Mouse (Mus musculus) kidney, embryonic 15.5 days (tissue): ENCODE data around the gene Dolpp1. TPM values are rescaled to one million over a fixed set of nuclear protein-coding genes. Genes with fewer than 3 reads are reported as not detected.

Source experiments
- ATAC-seq: fragments of 200-750 bp; cut with Nextera tagmentation; replicated peaks from 2 replicates; pipeline ENCODE4 v1.8.0; 2017; ENCODE audit warnings: moderate TSS enrichment; ENCODE audit not compliant: low FRiP score
- H3K27ac ChIP-seq: fragments of 300-500 bp; sonication (generic); 2 replicates; pipeline ENCODE4 v1.5.1; 2015; ENCODE audit warnings: mild to moderate bottlenecking, inconsistent platforms
- H3K27me3 ChIP-seq: fragments of 300-500 bp; sonication (generic); 2 replicates; pipeline ENCODE4 v1.6.1; 2015; ENCODE audit warnings: inconsistent platforms
- H3K36me3 ChIP-seq: fragments of 300-500 bp; sonication (generic); 2 replicates; pipeline ENCODE4 v1.6.1; 2015; ENCODE audit warnings: inconsistent platforms
- H3K4me1 ChIP-seq: fragments of 300-500 bp; sonication (generic); 2 replicates; pipeline ENCODE4 v1.6.1; 2015; ENCODE audit warnings: inconsistent platforms
- H3K4me2 ChIP-seq: fragments of 300-500 bp; sonication (generic); 2 replicates; pipeline ENCODE4 v1.6.1; 2015; ENCODE audit warnings: moderate library complexity, mild to moderate bottlenecking, inconsistent platforms
- H3K4me3 ChIP-seq: fragments of 300-500 bp; sonication (generic); replicated peaks from 2 replicates; pipeline ENCODE4 v1.5.1; 2015; ENCODE audit warnings: mild to moderate bottlenecking, inconsistent platforms
- H3K9ac ChIP-seq: fragments of 300-500 bp; sonication (generic); 2 replicates; pipeline ENCODE4 v1.6.1; 2015; ENCODE audit warnings: mild to moderate bottlenecking, inconsistent platforms
- H3K9me3 ChIP-seq: fragments of 300-500 bp; sonication (generic); replicated peaks from 2 replicates; pipeline ENCODE4 v1.6.1; 2016; ENCODE audit warnings: inconsistent platforms
- WGBS: fragments of 180-500 bp; shearing (Covaris S2); methylation state at CpG from one replicate; pipeline ENCODE4 v1.1.7; 2015; ENCODE audit warnings: mixed read lengths; 5-methylcytosine and 5-hydroxymethylcytosine counted together
- polyA plus RNA-seq: library from polyadenylated mRNA; unstranded; fragments of >200 nt; fragmentation: Nextera tagmentation; extraction: Ambion mirVana; gene quantifications from 2 replicates; pipeline ENCODE4 v1.2.1, GENCODE M21; 2015

Dolpp1 gene
- 36.9 and 37.7 TPM in 2 replicates for polyA plus RNA-seq

DNA sequence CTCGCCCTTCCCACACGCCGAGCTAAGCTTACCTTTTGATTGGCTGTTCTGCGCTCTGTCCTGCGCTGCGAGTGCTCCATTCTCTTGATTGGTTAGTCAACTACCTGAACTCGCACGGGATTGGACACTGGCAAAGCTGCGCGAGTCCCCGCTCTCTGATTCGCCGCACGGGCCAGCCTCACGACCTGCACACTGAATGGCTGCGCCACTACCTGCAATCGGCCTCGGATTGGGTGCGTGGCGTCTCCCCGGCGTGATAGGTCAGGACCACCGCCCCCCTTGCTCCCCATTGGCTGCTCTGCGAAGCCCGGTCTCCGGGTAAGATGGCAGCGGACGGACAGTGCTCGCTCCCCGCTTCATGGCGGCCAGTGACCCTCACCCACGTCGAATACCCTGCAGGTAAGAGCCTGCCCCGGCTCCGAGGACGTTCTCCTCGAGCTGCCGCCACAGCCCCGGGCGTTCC is at the start of gene Dolpp1:
Gene Dolpp1 (plus strand): TSS at position 141 of the 463 bp plus-strand sequence.
- Histone ChIP-seq H3K36me3 (peaks cover 18% of the 10 kb centered on the region), H3K27ac (peak within 1 kb of the TSS; percentile 91), H3K4me1 (peaks cover 30% of the 10 kb centered on the region), H3K4me2 (peak within 1 kb of the TSS; percentile 93), H3K27me3 (no peaks in the 10 kb centered on the region), H3K9ac (peak within 1 kb of the TSS; percentile 61), H3K4me3 (peak within 1 kb of the TSS; percentile 73), H3K9me3 (no peaks in the 10 kb centered on the region)
- ATAC-seq, result peak; percentile 97
- WGBS, result under 1% methylated on average over 40 of the region's 40 CpGs

DNA sequence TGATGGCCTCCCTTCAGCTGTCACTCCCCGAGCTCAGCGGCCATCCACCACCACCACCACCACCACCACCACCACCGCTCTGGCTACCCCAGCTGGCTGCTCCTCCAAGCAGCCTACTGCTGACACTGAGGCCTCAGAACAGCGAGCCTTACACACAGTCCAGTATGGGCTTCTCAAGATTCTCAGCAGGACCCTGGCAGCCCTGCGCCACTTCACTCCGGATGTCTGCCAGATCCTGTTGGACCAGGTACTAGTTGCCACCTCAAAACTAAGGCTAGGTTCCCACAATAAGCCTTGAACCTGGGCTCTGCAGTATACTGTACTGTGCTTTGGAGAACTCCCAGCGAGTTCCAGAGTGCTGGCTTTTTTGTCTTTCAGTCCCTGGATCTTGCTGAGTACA is 49.5 kb upstream of the Dolpp1 start:
- 91% methylated on average over 7 of the region's 7 CpGs for WGBS
- no peak overlapping the region for H3K4me2 ChIP-seq
- H3K4me1 ChIP-seq, result no peaks in the 10 kb centered on the region
- H3K9ac ChIP-seq, result no peak overlapping the region
- no peaks in the 10 kb centered on the region for H3K27me3 ChIP-seq
- ATAC-seq, result no peak
- H3K27ac ChIP-seq, result no peak overlapping the region
- H3K36me3 ChIP-seq, result peaks cover 100% of the 10 kb centered on the region
- no peak overlapping the region for H3K4me3 ChIP-seq
- H3K9me3 ChIP-seq, result no peaks in the 10 kb centered on the region

DNA sequence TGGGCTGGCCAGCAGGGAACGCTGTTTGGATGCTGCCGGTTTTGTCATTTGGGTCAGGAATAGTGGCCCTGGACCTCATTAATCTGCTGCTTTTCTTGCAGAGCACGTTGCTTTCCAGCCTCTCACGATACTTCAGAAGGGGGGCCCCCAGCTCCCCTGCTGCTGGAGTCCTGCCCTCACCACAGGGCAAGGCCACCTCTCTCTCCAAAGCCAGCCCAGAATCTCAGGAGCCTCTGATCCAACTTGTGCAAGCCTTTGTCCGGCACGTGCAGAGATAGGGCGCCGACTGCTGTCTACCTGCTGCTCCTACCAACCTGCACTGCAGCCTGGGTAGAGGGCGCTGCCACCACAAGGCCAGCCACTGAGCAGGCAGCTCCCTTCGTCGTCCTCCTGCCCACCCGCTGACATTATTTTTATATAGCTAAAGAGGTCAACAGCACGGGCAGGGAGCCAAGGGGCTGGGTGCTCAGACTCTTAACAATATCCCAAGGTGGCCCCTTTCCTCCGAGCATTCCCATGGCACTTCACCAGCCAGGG is 48.4 kb upstream of the Dolpp1 start:
- Histone ChIP-seq H3K9me3 (no peaks in the 10 kb centered on the region), H3K4me1 (no peaks in the 10 kb centered on the region), H3K4me3 (no peak overlapping the region), H3K4me2 (no peak overlapping the region), H3K9ac (no peak overlapping the region), H3K36me3 (peaks cover 99% of the 10 kb centered on the region), H3K27ac (0 out of 2 replicates have a peak overlapping the region, but pooled peaks have one; percentile 6), H3K27me3 (no peaks in the 10 kb centered on the region)
- no peak for ATAC-seq
- 62% methylated on average over 14 of the region's 14 CpGs for WGBS

DNA sequence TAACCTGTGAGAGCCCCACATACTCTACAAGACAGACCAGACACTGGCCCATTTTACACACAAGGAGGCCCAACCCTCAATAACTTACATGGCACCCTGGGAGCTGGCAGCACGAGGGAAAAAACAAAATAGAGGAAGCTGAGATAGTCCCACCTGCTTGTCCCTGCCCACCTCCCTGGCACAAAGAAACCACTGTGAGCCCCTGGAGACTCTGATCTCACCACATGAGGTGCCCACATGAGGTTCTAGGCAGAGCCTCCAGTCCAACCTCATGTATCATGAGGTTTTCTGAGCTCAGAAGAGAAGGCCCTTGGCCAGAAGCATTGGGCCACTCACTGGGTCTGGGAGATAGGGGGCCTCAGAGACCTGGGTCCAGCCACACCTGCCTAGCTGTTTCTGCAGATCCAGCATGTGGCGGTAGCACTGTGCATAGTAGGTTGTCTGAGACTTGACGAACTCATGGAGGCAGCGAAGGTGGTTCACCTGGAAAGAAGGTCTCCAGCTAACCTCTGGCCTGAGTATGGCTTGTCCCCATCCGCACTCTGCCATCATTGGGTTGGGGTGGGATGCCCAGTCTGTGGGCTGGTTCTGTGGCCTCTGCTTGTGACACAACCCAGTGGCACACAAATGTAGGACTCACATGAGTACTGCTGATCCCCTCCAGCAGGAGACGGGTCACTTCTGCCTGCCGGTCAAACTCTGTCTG is 45.9 kb upstream of the Dolpp1 start:
- Histone ChIP-seq H3K9ac (no peak overlapping the region), H3K27ac (no peak overlapping the region), H3K4me1 (no peaks in the 10 kb centered on the region), H3K9me3 (no peaks in the 10 kb centered on the region), H3K36me3 (peaks cover 97% of the 10 kb centered on the region), H3K27me3 (no peaks in the 10 kb centered on the region), H3K4me2 (no peak overlapping the region), H3K4me3 (no peak overlapping the region)
- no peak for ATAC-seq
- 90% methylated on average over 7 of the region's 7 CpGs for WGBS

DNA sequence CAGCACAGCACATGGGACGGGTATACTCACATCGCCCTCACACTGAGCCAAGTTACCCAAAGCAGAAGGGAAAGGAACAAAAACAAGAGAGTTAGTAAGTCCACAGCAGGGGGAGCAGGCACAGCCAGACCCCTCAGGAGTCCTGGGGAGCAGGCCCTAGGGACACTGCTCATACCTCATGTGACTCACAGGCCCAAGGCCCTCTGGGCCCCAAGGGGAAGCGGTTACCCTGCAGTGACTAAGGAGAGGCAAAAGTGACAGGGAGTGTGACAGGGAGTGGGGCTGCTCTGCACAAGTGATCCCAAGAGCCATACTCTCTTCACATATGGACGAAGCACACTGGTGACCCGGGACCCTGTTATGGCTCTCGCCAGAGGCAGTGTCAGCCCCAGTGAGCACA is 42.9 kb upstream of the Dolpp1 start:
- peaks cover 87% of the 10 kb centered on the region for H3K36me3 ChIP-seq
- 87% methylated on average over 6 of the region's 6 CpGs for WGBS

DNA sequence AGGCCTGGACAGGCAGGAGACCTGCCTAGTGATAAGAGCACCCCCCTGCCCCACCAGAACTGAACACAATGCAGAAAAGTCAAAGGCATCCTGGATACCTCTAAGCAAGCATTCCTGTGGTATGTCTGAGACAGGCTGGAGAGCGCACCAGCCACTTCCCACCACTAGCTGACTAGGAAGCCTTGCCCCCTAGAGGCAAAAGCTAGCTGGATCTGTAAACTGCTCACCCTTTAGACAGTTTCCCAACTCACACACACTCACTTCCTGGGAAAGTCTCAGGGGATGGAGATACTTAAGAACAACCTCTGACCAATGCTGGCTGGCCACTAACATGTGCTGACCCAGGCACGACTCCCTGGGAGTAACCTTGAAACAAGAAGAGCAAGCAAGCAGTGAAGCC is 40.9 kb upstream of the Dolpp1 start:
- Histone ChIP-seq H3K9ac (no peak overlapping the region), H3K4me3 (no peak overlapping the region), H3K36me3 (peaks cover 73% of the 10 kb centered on the region), H3K27ac (no peak overlapping the region), H3K9me3 (no peaks in the 10 kb centered on the region), H3K4me2 (no peak overlapping the region), H3K27me3 (no peaks in the 10 kb centered on the region), H3K4me1 (peaks cover 7% of the 10 kb centered on the region)
- ATAC-seq, result no peak
- WGBS, result 65% methylated on average over 2 of the region's 2 CpGs

More for the DNA sequence above, 42.9 kb upstream of the Dolpp1 start:
- Histone ChIP-seq H3K4me1 (no peaks in the 10 kb centered on the region), H3K4me3 (no peak overlapping the region), H3K4me2 (no peak overlapping the region), H3K9me3 (no peaks in the 10 kb centered on the region), H3K9ac (no peak overlapping the region), H3K27me3 (no peaks in the 10 kb centered on the region), H3K27ac (no peak overlapping the region)
- no peak for ATAC-seq

DNA sequence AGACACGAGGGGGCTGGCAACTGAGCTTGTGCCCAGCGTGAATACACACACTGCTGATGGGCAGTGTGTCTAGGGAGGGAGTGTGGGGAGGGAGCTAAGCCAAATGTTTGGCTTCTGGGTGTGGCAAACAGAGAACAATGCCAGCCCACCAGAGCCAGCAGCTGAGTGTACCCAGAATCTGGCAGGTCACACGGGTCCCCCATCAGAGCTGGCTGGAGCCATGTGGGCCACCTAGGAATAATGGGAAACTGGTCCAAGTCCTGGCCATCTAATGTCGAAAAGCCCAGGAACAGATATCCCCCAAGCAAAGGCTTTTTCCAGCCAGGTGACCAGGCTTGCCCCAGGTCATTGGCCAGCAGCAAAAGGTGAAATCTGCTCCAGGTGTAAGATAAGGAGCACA is 36.2 kb upstream of the Dolpp1 start:
- H3K9ac ChIP-seq, result no peak overlapping the region
- H3K36me3 ChIP-seq, result peaks cover 27% of the 10 kb centered on the region
- peaks cover 37% of the 10 kb centered on the region for H3K4me1 ChIP-seq
- H3K4me3 ChIP-seq, result no peak overlapping the region
- H3K27ac ChIP-seq, result no peak overlapping the region
- 62% methylated on average over 4 of the region's 4 CpGs for WGBS
- H3K9me3 ChIP-seq, result no peaks in the 10 kb centered on the region
- no peaks in the 10 kb centered on the region for H3K27me3 ChIP-seq
- no peak for ATAC-seq
- no peak overlapping the region for H3K4me2 ChIP-seq

DNA sequence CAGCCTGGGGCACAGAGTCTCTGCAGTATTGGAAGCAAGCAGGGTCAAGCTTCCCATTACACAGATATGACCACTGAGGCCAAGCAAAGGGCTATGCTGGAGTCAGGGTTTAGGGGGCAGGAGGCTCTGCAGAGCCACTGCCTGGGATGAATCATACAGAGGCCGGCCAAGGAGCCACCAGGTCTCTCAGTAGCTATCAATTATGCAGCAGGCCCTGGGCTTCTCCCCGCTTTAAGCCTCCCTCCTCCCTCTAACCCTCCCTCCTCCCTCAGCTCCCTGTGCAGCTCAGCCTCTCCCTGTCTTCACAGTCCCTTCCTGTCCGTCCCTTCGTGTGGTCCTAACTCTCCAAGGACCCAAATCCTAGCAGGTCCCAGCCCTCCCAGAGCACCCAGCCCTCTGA is 35.8 kb upstream of the Dolpp1 start:
- Histone ChIP-seq H3K36me3 (peaks cover 26% of the 10 kb centered on the region), H3K4me2 (no peak overlapping the region), H3K27me3 (no peaks in the 10 kb centered on the region), H3K9me3 (no peaks in the 10 kb centered on the region), H3K27ac (no peak overlapping the region), H3K4me1 (peaks cover 37% of the 10 kb centered on the region), H3K9ac (no peak overlapping the region), H3K4me3 (no peak overlapping the region)
- WGBS, result 37% methylated on average over 4 of the region's 4 CpGs
- no peak for ATAC-seq

DNA sequence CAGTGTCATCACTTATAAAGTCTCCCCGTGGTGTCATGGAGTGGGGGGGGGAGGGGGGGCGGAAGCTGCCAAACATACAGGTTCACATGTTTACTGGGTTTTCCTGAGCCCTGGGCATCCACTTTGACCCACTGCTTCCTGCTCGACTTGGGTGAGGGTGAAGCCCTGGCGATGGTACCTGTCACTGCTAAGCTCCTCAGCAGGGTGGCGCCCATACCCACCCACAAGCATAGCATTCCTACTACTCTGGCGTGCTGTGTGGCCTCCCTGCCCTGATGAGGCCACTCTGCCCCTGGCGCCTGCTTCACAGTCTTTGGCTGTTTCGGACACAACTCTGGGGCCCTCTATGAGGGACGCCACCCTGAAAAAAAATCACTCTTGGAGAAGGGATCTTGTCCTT is 35.1 kb upstream of the Dolpp1 start:
- Histone ChIP-seq H3K4me3 (no peak overlapping the region), H3K4me1 (peaks cover 37% of the 10 kb centered on the region), H3K9ac (0 out of 2 replicates have a peak overlapping the region, but pooled peaks have one; percentile 11), H3K36me3 (peaks cover 26% of the 10 kb centered on the region), H3K27ac (no peak overlapping the region), H3K9me3 (no peaks in the 10 kb centered on the region), H3K27me3 (no peaks in the 10 kb centered on the region), H3K4me2 (no peak overlapping the region)
- WGBS, result 65% methylated on average over 9 of the region's 9 CpGs
- no peak for ATAC-seq

DNA sequence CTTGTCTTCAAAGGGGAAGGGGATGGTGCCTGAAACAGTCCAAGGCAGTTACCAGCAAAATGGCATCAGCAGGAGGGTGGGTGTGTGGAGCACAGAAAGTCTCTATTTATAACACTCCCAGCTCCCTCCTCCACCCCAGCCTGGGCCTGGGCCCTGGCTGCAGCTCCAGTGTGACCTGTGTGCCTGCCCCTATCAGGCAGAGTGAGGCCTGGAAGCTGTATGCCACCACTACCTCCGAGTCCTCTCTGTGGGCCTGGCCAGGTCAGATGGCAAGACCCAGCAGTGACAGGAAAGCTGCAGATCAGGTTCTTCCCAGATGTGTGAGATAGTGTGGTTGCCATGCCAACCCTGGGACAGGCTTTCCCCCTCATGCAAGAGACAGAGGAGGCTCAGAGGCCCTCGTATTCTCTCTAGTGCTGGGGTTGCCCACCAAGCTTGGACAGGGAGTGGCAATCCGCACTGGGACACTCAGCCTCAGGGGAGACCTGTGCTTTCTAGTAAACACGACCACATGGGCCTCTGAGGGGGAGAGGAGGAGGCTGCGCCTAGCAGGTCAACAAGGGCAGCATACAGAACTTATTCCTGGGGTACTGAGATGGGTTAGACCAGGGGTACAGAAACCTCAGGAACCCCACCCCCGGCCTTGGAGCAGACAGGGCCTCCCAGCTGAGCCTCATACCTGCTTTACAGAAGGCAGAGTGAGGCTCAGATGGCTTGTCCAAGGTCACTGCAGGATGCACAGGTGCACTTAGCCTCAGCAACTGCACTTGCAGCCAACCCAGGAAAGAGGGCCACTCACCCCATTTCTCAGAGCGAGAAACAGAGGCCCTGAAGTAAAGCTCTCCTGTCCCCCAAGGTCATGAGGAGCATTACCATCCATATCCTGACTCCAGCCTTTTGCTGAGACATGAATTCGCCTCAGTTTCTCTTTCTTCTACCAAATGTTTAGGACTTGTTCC is 34.2 kb upstream of the Dolpp1 start:
- peak overlapping the region; percentile 90 for H3K4me2 ChIP-seq
- no peak; the same call in 1 of the 2 replicates for ATAC-seq
- H3K4me3 ChIP-seq, result peak overlapping the region; percentile 85
- H3K9ac ChIP-seq, result peak overlapping the region; percentile 83
- 42% methylated on average over 8 of the region's 8 CpGs for WGBS
- peak overlapping the region; percentile 79 for H3K27ac ChIP-seq
- H3K36me3 ChIP-seq, result peaks cover 18% of the 10 kb centered on the region
- H3K27me3 ChIP-seq, result no peaks in the 10 kb centered on the region
- no peaks in the 10 kb centered on the region for H3K9me3 ChIP-seq
- H3K4me1 ChIP-seq, result peaks cover 37% of the 10 kb centered on the region

DNA sequence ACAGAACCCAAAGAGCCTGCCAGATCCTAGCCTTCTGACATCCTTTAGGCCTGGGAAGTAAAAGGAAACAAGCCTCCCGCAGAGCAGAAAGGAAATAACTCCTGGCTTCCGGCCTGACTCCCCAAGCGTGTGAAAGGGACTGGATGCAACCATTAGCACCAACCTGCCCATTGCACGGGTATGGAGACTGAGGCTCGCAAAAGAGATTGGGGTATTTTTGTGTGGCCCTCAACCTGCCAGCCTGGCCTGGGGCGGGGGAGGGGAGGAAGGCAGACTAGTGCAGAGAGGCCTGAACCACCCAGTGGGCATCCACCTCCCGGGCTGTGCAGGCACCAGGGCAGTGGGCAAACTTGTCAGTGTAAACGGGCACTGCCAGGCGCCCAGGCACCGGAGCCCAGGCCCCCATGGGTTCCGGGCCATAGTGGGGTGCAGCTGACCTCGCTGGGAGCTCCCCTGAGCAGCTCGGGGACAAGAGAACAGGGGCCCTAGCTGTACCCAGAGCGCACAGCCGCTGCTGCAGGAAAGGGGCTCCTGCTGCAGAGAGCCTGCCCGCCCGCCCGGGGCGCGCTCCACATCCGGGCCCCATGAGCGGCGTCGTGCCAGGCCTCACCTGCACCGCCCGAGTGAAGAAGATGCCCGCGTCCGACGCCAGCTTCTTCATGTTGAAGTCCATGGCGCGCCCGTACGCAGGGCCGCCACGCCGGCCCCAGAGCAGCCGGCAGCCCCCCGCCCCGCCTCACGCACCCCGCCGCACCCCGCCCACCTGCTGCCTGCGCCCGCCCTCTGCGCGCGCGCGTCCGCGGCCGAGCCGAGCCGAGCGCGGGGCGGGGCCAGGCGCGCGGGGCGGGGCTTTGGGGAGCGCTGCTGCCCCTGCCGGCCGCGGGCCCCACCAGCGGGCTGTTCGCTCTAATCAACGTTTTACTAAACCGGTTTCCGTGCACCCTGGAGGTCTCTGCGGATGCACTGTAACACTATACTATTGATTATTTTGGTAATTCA is 33.2 kb upstream of the Dolpp1 start, which contains the start of gene Sh3glb2:
Gene Sh3glb2 (minus strand): TSS at position 805 of the 999 bp plus-strand sequence.
- ATAC-seq, result peak; percentile 81
- H3K36me3 ChIP-seq, result peaks cover 8% of the 10 kb centered on the region; the same call in 1 of the 2 replicates
- peak within 1 kb of the TSS; percentile 90 for H3K4me2 ChIP-seq
- H3K4me3 ChIP-seq, result peak within 1 kb of the TSS; percentile 85
- peak within 1 kb of the TSS; percentile 83 for H3K9ac ChIP-seq
- no peaks in the 10 kb centered on the region for H3K9me3 ChIP-seq
- H3K4me1 ChIP-seq, result peaks cover 37% of the 10 kb centered on the region
- WGBS, result 2% methylated on average over 72 of the region's 73 CpGs
- H3K27ac ChIP-seq, result peak within 1 kb of the TSS; percentile 79
- H3K27me3 ChIP-seq, result no peaks in the 10 kb centered on the region
